Mouse (Mus musculus): Measurements from ENCODE around the gene Tnfrsf1b.

GRCm38 (mm10) chr4:145247556-145247955 lies 886 bp upstream of the Tnfrsf1b start:
- TF ChIP-seq GATA1 (IDR thresholded peaks at IDR 0.05; ENCODE audit: borderline replicate concordance, low read length) (no peak), FLI1 (IDR thresholded peaks at IDR 0.05; ENCODE audit: low read length) (no peak)
